Mouse (Mus musculus): ENCODE results near the gene Sms. TPM values are rescaled to one million over a fixed set of nuclear protein-coding genes. Genes with fewer than 3 reads are reported as not detected.

The Sms gene
- 33.7 and 42.2 TPM in 2 replicates for polyA plus RNA-seq (2015; fragmentation: Nextera tagmentation; extraction: Ambion mirVana)

GRCm38 (mm10) chrX:157491944-157492726 is at the start of gene Sms:
TSS of gene Sms (minus strand) at chrX:157492287.
- Histone ChIP-seq H3K4me1 (ENCODE audit: control insufficient read depth, insufficient read depth, low read length) (peaks cover 4% of the 10 kb centered on the region; the same call in 1 of the 2 replicates), H3K36me3 (ENCODE audit: control insufficient read depth, insufficient read depth) (no peaks in the 10 kb centered on the region), H3K4me3 (ENCODE audit: low read length) (peak within 1 kb of the TSS; percentile 76), H3K9me3 (replicated peaks; ENCODE audit: control insufficient read depth, low read length) (no peaks in the 10 kb centered on the region), H3K9ac (ENCODE audit: low read length) (peak within 1 kb of the TSS; percentile 82), H3K27ac (ENCODE audit: low read length) (peak within 1 kb of the TSS; percentile 80), H3K27me3 (ENCODE audit: control insufficient read depth, insufficient read depth, low read length) (no peaks in the 10 kb centered on the region), H3K4me2 (ENCODE audit: low read depth, low read length) (peak within 1 kb of the TSS; percentile 73)
- 12% methylated on average over 44 of the region's 45 CpGs for WGBS
- ATAC-seq (replicated peaks; ENCODE audit: extremely low read depth, insufficient read depth, low FRiP score), result peak; percentile 91

- no peak overlapping the region for H3K4me3 ChIP-seq (ENCODE audit: low read length)
- H3K4me2 ChIP-seq (ENCODE audit: low read depth, low read length), result no peak overlapping the region
- H3K27ac ChIP-seq (ENCODE audit: low read length), result no peak overlapping the region
- no peak overlapping the region for H3K9ac ChIP-seq (ENCODE audit: low read length)
- no peak for ATAC-seq (replicated peaks; ENCODE audit: extremely low read depth, insufficient read depth, low FRiP score)
- no peaks in the 10 kb centered on the region for H3K36me3 ChIP-seq (ENCODE audit: control insufficient read depth, insufficient read depth)
- H3K4me1 ChIP-seq (ENCODE audit: control insufficient read depth, insufficient read depth, low read length), result no peaks in the 10 kb centered on the region
- 44% methylated on average over 5 of the region's 5 CpGs for WGBS
- H3K9me3 ChIP-seq (replicated peaks; ENCODE audit: control insufficient read depth, low read length), result no peaks in the 10 kb centered on the region
- no peaks in the 10 kb centered on the region for H3K27me3 ChIP-seq (ENCODE audit: control insufficient read depth, insufficient read depth, low read length)
These were observed 14.3 kb upstream of the Sms start for GRCm38 (mm10) chrX:157506400-157506799.

- ATAC-seq (replicated peaks; ENCODE audit: extremely low read depth, insufficient read depth, low FRiP score), result no peak
- Histone ChIP-seq H3K4me1 (ENCODE audit: control insufficient read depth, insufficient read depth, low read length) (no peaks in the 10 kb centered on the region), H3K36me3 (ENCODE audit: control insufficient read depth, insufficient read depth) (no peaks in the 10 kb centered on the region), H3K27me3 (ENCODE audit: control insufficient read depth, insufficient read depth, low read length) (no peaks in the 10 kb centered on the region), H3K4me2 (ENCODE audit: low read depth, low read length) (no peak overlapping the region), H3K27ac (ENCODE audit: low read length) (no peak overlapping the region), H3K9ac (ENCODE audit: low read length) (no peak overlapping the region), H3K4me3 (ENCODE audit: low read length) (no peak overlapping the region), H3K9me3 (replicated peaks; ENCODE audit: control insufficient read depth, low read length) (no peaks in the 10 kb centered on the region)
- WGBS, result 50% methylated on average over 1 of the region's 1 CpGs
These were observed 12.4 kb upstream of the Sms start for GRCm38 (mm10) chrX:157504506-157504905.

- no peaks in the 10 kb centered on the region for H3K4me1 ChIP-seq (ENCODE audit: control insufficient read depth, insufficient read depth, low read length)
- H3K27ac ChIP-seq (ENCODE audit: low read length), result no peak overlapping the region
- ATAC-seq (replicated peaks; ENCODE audit: extremely low read depth, insufficient read depth, low FRiP score), result no peak
- no peak overlapping the region for H3K4me2 ChIP-seq (ENCODE audit: low read depth, low read length)
- H3K27me3 ChIP-seq (ENCODE audit: control insufficient read depth, insufficient read depth, low read length), result no peaks in the 10 kb centered on the region
- H3K36me3 ChIP-seq (ENCODE audit: control insufficient read depth, insufficient read depth), result no peaks in the 10 kb centered on the region
- WGBS, result 62% methylated on average over 2 of the region's 2 CpGs
- H3K4me3 ChIP-seq (ENCODE audit: low read length), result no peak overlapping the region
- no peak overlapping the region for H3K9ac ChIP-seq (ENCODE audit: low read length)
- H3K9me3 ChIP-seq (replicated peaks; ENCODE audit: control insufficient read depth, low read length), result no peaks in the 10 kb centered on the region
These were observed 9.8 kb upstream of the Sms start for GRCm38 (mm10) chrX:157501871-157502270.

- no peaks in the 10 kb centered on the region for H3K4me1 ChIP-seq (ENCODE audit: control insufficient read depth, insufficient read depth, low read length)
- no peak for ATAC-seq (replicated peaks; ENCODE audit: extremely low read depth, insufficient read depth, low FRiP score)
- no peak overlapping the region for H3K4me3 ChIP-seq (ENCODE audit: low read length)
- H3K9ac ChIP-seq (ENCODE audit: low read length), result no peak overlapping the region
- H3K36me3 ChIP-seq (ENCODE audit: control insufficient read depth, insufficient read depth), result no peaks in the 10 kb centered on the region
- WGBS, result 82% methylated on average over 8 of the region's 8 CpGs
- H3K9me3 ChIP-seq (replicated peaks; ENCODE audit: control insufficient read depth, low read length), result no peaks in the 10 kb centered on the region
- H3K27me3 ChIP-seq (ENCODE audit: control insufficient read depth, insufficient read depth, low read length), result no peaks in the 10 kb centered on the region
- no peak overlapping the region for H3K4me2 ChIP-seq (ENCODE audit: low read depth, low read length)
- no peak overlapping the region for H3K27ac ChIP-seq (ENCODE audit: low read length)
These were observed 7.9 kb upstream of the Sms start for GRCm38 (mm10) chrX:157500004-157500403.

- Histone ChIP-seq H3K36me3 (ENCODE audit: control insufficient read depth, insufficient read depth) (no peaks in the 10 kb centered on the region), H3K4me3 (ENCODE audit: low read length) (no peak overlapping the region), H3K4me2 (ENCODE audit: low read depth, low read length) (no peak overlapping the region), H3K9me3 (replicated peaks; ENCODE audit: control insufficient read depth, low read length) (no peaks in the 10 kb centered on the region), H3K4me1 (ENCODE audit: control insufficient read depth, insufficient read depth, low read length) (peaks cover 4% of the 10 kb centered on the region; the same call in 1 of the 2 replicates), H3K27me3 (ENCODE audit: control insufficient read depth, insufficient read depth, low read length) (no peaks in the 10 kb centered on the region), H3K9ac (ENCODE audit: low read length) (no peak overlapping the region), H3K27ac (ENCODE audit: low read length) (no peak overlapping the region)
- 83% methylated on average over 4 of the region's 4 CpGs for WGBS
- no peak for ATAC-seq (replicated peaks; ENCODE audit: extremely low read depth, insufficient read depth, low FRiP score)
These were observed 1.1 kb upstream of the Sms start for GRCm38 (mm10) chrX:157493159-157493558.

- ATAC-seq (replicated peaks; ENCODE audit: extremely low read depth, insufficient read depth, low FRiP score), result peak; percentile 55
- WGBS, result 16% methylated on average over 75 of the region's 104 CpGs
These were observed 747 bp downstream of the Sms start for GRCm38 (mm10) chrX:157491145-157491935.

GRCm38 (mm10) chrX:157490769-157491144 is 1.3 kb downstream of the Sms start:
- peaks cover 4% of the 10 kb centered on the region; the same call in 1 of the 2 replicates for H3K4me1 ChIP-seq (ENCODE audit: control insufficient read depth, insufficient read depth, low read length)
- H3K36me3 ChIP-seq (ENCODE audit: control insufficient read depth, insufficient read depth), result no peaks in the 10 kb centered on the region
- peak overlapping the region; percentile 73 for H3K4me2 ChIP-seq (ENCODE audit: low read depth, low read length)
- peak overlapping the region; percentile 76 for H3K4me3 ChIP-seq (ENCODE audit: low read length)
- peak overlapping the region; percentile 82 for H3K9ac ChIP-seq (ENCODE audit: low read length)
- no peak for ATAC-seq (replicated peaks; ENCODE audit: extremely low read depth, insufficient read depth, low FRiP score)
- no peaks in the 10 kb centered on the region for H3K27me3 ChIP-seq (ENCODE audit: control insufficient read depth, insufficient read depth, low read length)
- WGBS, result 15% methylated on average over 12 of the region's 12 CpGs
- H3K27ac ChIP-seq (ENCODE audit: low read length), result no peak overlapping the region; the same call in 1 of the 2 replicates
- no peaks in the 10 kb centered on the region for H3K9me3 ChIP-seq (replicated peaks; ENCODE audit: control insufficient read depth, low read length)

More at GRCm38 (mm10) chrX:157491145-157491935, 747 bp downstream of the Sms start:
- H3K27ac ChIP-seq (ENCODE audit: low read length), result peak overlapping the region; percentile 80
- peak overlapping the region; percentile 82 for H3K9ac ChIP-seq (ENCODE audit: low read length)
- H3K4me2 ChIP-seq (ENCODE audit: low read depth, low read length), result peak overlapping the region; percentile 73
- H3K4me3 ChIP-seq (ENCODE audit: low read length), result peak overlapping the region; percentile 76
- no peaks in the 10 kb centered on the region for H3K36me3 ChIP-seq (ENCODE audit: control insufficient read depth, insufficient read depth)
- peaks cover 4% of the 10 kb centered on the region; the same call in 1 of the 2 replicates for H3K4me1 ChIP-seq (ENCODE audit: control insufficient read depth, insufficient read depth, low read length)
- no peaks in the 10 kb centered on the region for H3K27me3 ChIP-seq (ENCODE audit: control insufficient read depth, insufficient read depth, low read length)
- no peaks in the 10 kb centered on the region for H3K9me3 ChIP-seq (replicated peaks; ENCODE audit: control insufficient read depth, low read length)

Data from heart, embryonic 16.5 days (tissue).